Mouse (Mus musculus): ENCODE measurements at regions not wholly inside any gene's neighbourhood (a gene's known extent, or its start where the extent isn't known, plus 50 kb on each side); places are given as distances from the start of the nearest gene placed in this dataset.

DNA sequence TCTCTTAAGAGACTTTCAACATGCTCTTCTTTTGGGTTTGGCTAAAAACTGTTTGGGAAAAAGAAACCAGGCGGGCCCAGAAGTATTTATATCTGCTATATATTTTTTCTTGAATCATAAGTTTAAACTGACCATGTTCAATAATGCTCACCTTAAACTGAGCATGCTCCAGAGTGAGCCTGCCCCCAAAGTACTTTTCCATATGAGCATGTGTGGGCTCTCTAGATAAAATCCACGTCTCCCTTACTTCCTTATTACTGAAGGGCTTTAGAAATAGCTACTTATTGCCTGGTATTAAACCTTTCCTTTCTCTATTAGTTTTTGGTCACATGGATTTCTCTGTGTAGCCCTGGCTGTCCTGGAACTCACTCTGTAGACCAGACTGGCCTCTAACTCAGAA is 126.0 kb upstream of the Irf2bp2 start:
- TF ChIP-seq CTCF (IDR thresholded peaks at IDR 0.05; ENCODE audit: control insufficient read depth, insufficient read depth, insufficient read length) = no peak
- no peak for TF ChIP-seq USF1 (IDR thresholded peaks at IDR 0.05; ENCODE audit: low read depth)
